ENCODE assay signal across 13 mouse cellular contexts in the genomic region with DNA sequence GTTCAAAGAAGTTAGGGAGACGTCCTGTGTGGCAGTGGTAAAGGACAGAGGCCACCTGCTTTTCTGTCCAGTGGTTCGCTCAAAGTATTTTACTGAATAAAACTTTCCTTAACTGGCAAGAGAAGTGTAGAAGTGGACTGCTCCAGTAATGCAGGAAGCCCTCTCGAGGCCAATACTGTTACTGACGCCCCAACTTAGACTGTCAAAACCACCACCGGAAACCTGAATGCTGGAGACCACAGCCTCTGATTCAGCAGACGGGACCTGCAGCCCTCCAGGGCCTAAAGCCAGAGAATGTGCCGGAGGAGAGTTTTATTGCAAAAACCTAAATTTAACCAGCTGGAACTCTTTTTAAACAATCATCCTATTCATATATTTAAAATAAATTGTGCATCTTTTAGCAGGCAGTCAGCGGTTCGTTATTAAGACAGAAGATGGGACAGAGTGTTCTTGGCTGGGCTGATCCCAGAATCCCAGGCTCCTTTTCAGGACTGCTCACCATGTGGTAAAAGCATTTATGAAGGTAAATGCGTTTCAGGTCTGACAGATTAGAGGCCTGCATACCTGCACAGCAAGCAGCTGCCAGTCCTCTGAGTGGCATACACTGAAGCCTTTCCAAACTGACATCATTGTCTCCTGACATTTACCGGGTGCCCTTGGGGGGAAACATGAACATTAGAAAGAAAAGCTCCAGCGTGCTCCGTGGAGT. TPM values are rescaled to one million over a fixed set of nuclear protein-coding genes. Genes with fewer than 3 reads are reported as not detected.
DNase-seq lines count a peak whose midpoint lies in the region; ATAC-seq and TF ChIP-seq lines count a peak whose summit lies in the region.
"Had no signal": no experiment of that assay in that cellular context is flagged by ENCODE, and none has a peak within 500 bp of the region (broad histone marks: within the 10 kb centered on the region; RNA-seq: fewer than 3 reads in every experiment).

No protein-coding gene starts in this region.

- H3K27me3 ChIP-seq in liver, postnatal 0 days (ENCODE audit: insufficient read depth, low read length) = no peaks in the 10 kb centered on the region
- peaks cover 11% of the 10 kb centered on the region for H3K27me3 ChIP-seq in liver, embryonic 12.5 days (replicated peaks)

- no peak for TF ChIP-seq EP300 in liver, postnatal 0 days (IDR thresholded peaks at IDR 0.05; ENCODE audit: low read depth)

- no peaks in the 10 kb centered on the region for H3K36me3 ChIP-seq in liver, postnatal 0 days (replicated peaks; ENCODE audit: insufficient read depth, low read length)
- no peaks in the 10 kb centered on the region for H3K36me3 ChIP-seq in liver, embryonic 12.5 days

- H3K27ac ChIP-seq in liver, postnatal 0 days (ENCODE audit: low read depth) = no peak overlapping the region
- H3K27ac ChIP-seq in liver, embryonic 12.5 days = no peak overlapping the region

- TF ChIP-seq CTCF in liver, postnatal 0 days (IDR thresholded peaks at IDR 0.05; ENCODE audit: low read depth) = peak; percentile 18; the same call in 1 of the 2 replicates

- H3K4me3 ChIP-seq in liver, postnatal 0 days (ENCODE audit: low read depth, low read length) = no peak overlapping the region
- H3K4me3 ChIP-seq in liver, embryonic 12.5 days = no peak overlapping the region
- H3K4me3 ChIP-seq: erythroblast, embryonic 14.5 days had no signal

- ATAC-seq in liver, postnatal 0 days = no peak
- ATAC-seq in liver, embryonic 12.5 days = no peak
- peak; percentile 45; the same call in 1 of the 2 replicates for ATAC-seq in megakaryocyte, adult 5-6 weeks (ENCODE audit: poor library complexity, severe bottlenecking)

- H3K9ac ChIP-seq in liver, postnatal 0 days (replicated peaks) = no peak overlapping the region
- H3K9ac ChIP-seq in liver, embryonic 12.5 days = no peak overlapping the region

- no peaks in the 10 kb centered on the region for H3K9me3 ChIP-seq in liver, postnatal 0 days (ENCODE audit: low read length)
- no peaks in the 10 kb centered on the region for H3K9me3 ChIP-seq in liver, embryonic 12.5 days (replicated peaks)

- DNase-seq in liver, postnatal 0 days = no peak
- DNase-seq in NIH3T3 (ENCODE audit: low read depth) = peak; percentile 94
- DNase-seq in thymus, postnatal 25 days = peak; percentile 44
- DNase-seq in left cerebral cortex, postnatal 10 days (ENCODE audit: extremely low spot score in 1 of 2, low spot score in 2 of 2) = no peak
- no peak for DNase-seq in cerebellum, adult 8-10 months
- no peak for DNase-seq in frontal cortex, postnatal 36 days (ENCODE audit: low spot score in 2 of 2)
- DNase-seq: adrenal gland, postnatal 25 days; cerebellum, adult 9-11 months; retina, postnatal 1 day had no signal

- H3K4me1 ChIP-seq in liver, postnatal 0 days (ENCODE audit: insufficient read depth) = no peaks in the 10 kb centered on the region
- no peaks in the 10 kb centered on the region for H3K4me1 ChIP-seq in liver, embryonic 12.5 days

- intact Hi-C loops in left cerebral cortex, postnatal 10 days (cut with DNase I) = no loop called here

- H3K4me2 ChIP-seq in liver, postnatal 0 days (ENCODE audit: low read depth, low read length) = no peak overlapping the region
- no peak overlapping the region for H3K4me2 ChIP-seq in liver, embryonic 12.5 days

- 57% methylated on average over 13 of the region's 13 CpGs for WGBS in liver, postnatal 0 days (ENCODE audit: insufficient replicate concordance)
- 49% methylated on average over 13 of the region's 13 CpGs for WGBS in liver, embryonic 12.5 days (ENCODE audit: insufficient replicate concordance)

RNA-seq across cellular contexts. Expression of gene Nppc, which starts 27.1 kb away (rescaled TPM):
- 0.20 TPM in 1 of 2 replicates, not detected in the other for polyA plus RNA-seq in liver, postnatal 0 days (2015; fragmentation: Nextera tagmentation; extraction: Ambion mirVana)
- not detected in 2 replicates for polyA plus RNA-seq in liver, embryonic 12.5 days (2016; fragmentation: Nextera tagmentation; extraction: Ambion mirVana)
- total RNA-seq in megakaryocyte, adult 5-6 weeks (2015) = not detected in 2 replicates
- total RNA-seq in megakaryocyte, adult 5-6 weeks (2017) = not detected in 2 replicates
- 10 to 100 TPM; 12.5 to 17.0 TPM for total RNA-seq in left cerebral cortex, postnatal 10 days (2021)
- total RNA-seq: adrenal gland, postnatal 25 days had no signal
- polyA plus RNA-seq: erythroblast, embryonic 14.5 days; liver, embryonic 16.5 days had no signal

Comparison
In these comparisons a context has a peak if more than half of its experiments do, and no peak if none do; other contexts are left out.
1. DNase-seq: peak in NIH3T3 (single experiment) and thymus, postnatal 25 days (single experiment); none in liver, postnatal 0 days (single experiment), left cerebral cortex, postnatal 10 days (0 of 2), cerebellum, adult 8-10 months (single experiment) and frontal cortex, postnatal 36 days (0 of 2).
2. RNA of gene Nppc, which starts 27.1 kb away (total RNA-seq): 12.5 to 17.0 TPM in left cerebral cortex, postnatal 10 days; not detected in megakaryocyte, adult 5-6 weeks; every median in the first group is over 10 times any median in the second.